Mouse (Mus musculus) megakaryocyte, embryonic 14.5 days (primary cell): ENCODE measurements around the gene Plekhb2.

Experiments used
- FLI1 ChIP-seq: IDR thresholded peaks from 2 replicates; pipeline ENCODE4 v1.6.1; 2012; ENCODE audit warnings: low read length, inconsistent platforms, mixed read lengths
- GATA1 ChIP-seq: IDR thresholded peaks from 3 replicates; pipeline ENCODE4 v1.6.1; 2012; ENCODE audit warnings: mixed read lengths, low read length, inconsistent platforms, borderline replicate concordance

DNA sequence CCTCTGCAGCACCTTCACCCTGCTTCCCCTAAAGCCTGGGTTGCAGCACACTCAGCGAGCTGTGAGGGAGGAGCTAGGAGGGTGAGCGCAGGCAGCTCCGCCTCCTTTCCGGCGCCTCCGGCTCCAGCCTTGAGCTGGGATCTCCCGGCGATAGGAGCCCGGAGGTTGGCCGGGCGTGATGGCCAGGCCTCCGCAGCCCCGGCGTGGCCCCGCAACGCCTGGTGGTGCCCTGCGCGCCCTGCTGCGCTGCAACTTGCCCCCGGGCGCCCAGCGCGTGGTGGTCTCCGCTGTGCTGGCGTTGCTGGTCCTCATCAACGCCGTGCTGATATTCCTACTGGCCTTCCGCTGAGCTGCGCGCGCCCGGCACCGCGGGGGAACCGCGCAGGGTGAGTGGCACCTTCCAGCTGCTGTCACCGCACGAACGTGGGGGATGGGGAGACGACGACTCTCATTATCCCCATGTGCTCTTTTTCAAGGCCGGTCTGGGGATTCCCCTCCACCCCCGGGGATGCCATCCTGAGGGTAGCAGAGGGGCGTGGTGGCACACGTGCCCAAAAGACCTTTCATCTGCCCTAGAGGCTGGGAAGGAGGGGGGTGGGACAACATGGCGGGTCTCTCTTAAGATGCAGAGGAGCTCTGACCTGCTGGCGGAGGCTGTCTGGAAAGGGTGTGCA, 48.0 kb upstream of the Plekhb2 start:
- TF ChIP-seq GATA1 (no peak), FLI1 (no peak)
